Mouse (Mus musculus) stomach, embryonic 16.5 days (tissue): ENCODE data around the gene Nrxn3. TPM values are rescaled to one million over a fixed set of nuclear protein-coding genes. Genes with fewer than 3 reads are reported as not detected.
A peak's percentile ranks its signal among the peaks of the same experiment; 100 is the strongest.

ENCODE experiments used
- ATAC-seq: fragments of 200-750 bp; cut with Nextera tagmentation; 2 replicates; pipeline ENCODE4 v1.8.0; 2017; ENCODE audit warnings: moderate number of reproducible peaks, moderate TSS enrichment; ENCODE audit not compliant: insufficient read depth, low FRiP score
- H3K27ac ChIP-seq: fragments of 300-500 bp; sonication (generic); 2 replicates; pipeline ENCODE4 v1.5.1; 2014; ENCODE audit warnings: low read length
- H3K27me3 ChIP-seq: fragments of 300-500 bp; sonication (generic); 2 replicates; pipeline ENCODE4 v1.6.1; 2014; ENCODE audit warnings: low read length, control low read depth, mixed read lengths; ENCODE audit not compliant: control insufficient read depth, insufficient read depth
- H3K36me3 ChIP-seq: fragments of 300-500 bp; sonication (generic); 2 replicates; pipeline ENCODE4 v1.6.1; 2014; ENCODE audit warnings: low read length; ENCODE audit not compliant: control insufficient read depth, insufficient read depth
- H3K4me1 ChIP-seq: fragments of 300-500 bp; sonication (generic); 2 replicates; pipeline ENCODE4 v1.6.1; 2014; ENCODE audit warnings: low read length, control low read depth, mixed read lengths; ENCODE audit not compliant: control insufficient read depth, insufficient read depth
- H3K4me2 ChIP-seq: fragments of 300-500 bp; sonication (generic); 2 replicates; pipeline ENCODE4 v1.6.1; 2014; ENCODE audit warnings: low read depth, low read length, mixed read lengths
- H3K4me3 ChIP-seq: fragments of 300-500 bp; sonication (generic); replicated peaks from 2 replicates; pipeline ENCODE4 v1.5.1; 2014; ENCODE audit warnings: mild to moderate bottlenecking, low read length
- H3K9ac ChIP-seq: fragments of 300-500 bp; sonication (generic); 2 replicates; pipeline ENCODE4 v1.6.1; 2014; ENCODE audit warnings: low read length
- H3K9me3 ChIP-seq: fragments of 300-500 bp; sonication (generic); replicated peaks from 2 replicates; pipeline ENCODE4 v1.6.1; 2016; ENCODE audit warnings: low read length, control low read depth; ENCODE audit not compliant: control insufficient read depth
- WGBS: fragments of 180-500 bp; shearing (Covaris S2); extraction: QIAGEN DNeasy Blood & Tissue Kit; methylation state at CpG from one replicate; pipeline ENCODE4 v1.1.7; 2014; 5-methylcytosine and 5-hydroxymethylcytosine counted together
- polyA plus RNA-seq: library from polyadenylated mRNA; unstranded; fragments of >200 nt; fragmentation: Nextera tagmentation; extraction: Ambion mirVana; gene quantifications from 2 replicates; pipeline ENCODE4 v1.2.1, GENCODE M21; 2015

The Nrxn3 gene
- polyA plus RNA-seq, 1 experiment from 2014 or later = 2.2 TPM

DNA sequence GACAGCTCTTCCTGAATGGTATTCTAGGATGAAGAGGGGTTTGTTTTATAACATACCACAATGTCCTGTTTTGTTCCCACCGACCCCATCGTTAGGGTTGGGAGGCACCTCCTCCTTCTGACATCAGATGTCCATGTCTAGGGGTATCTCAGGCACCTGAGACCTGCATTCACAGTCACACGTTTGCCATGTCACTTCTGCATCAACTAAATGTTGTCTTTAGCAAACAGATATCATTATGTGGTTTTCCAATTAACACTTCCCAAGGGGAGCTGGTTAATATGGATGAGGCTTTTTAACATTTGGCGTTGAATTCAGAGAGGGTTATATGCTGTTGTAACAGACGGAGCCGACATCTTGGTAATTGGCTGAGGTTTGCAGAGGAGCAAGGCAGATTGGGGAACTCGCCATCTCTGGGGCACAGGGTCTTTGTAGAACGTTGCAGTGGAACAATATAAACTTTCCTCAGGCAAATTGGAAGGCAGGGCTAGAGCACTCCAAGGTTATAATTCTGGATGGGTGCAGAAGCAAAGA lies 412.2 kb downstream of the Nrxn3 start:
- no peak for ATAC-seq
- 71% methylated on average over 8 of the region's 8 CpGs for WGBS
- H3K4me1 ChIP-seq = no peaks in the 10 kb centered on the region

DNA sequence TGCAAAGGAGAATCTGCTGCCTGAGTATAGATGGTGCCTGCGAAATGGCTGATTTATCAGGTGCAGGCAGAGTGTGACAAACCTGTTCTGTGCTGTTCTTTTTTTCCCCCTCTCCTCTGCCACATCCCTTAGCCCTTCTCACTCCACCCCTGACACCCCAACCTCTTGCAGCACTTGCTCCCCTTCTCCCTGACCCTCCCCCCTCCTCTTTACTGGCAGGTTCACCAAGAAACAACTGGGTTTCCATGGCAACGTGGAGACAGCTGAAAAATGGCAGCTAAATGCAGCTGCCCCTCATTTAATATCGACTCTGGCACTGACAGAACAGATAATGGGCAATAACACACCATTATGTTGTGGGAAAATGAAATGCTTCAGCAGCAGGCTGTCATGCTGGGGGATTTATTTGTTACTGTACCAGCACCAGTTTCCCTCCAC lies 426.3 kb downstream of the Nrxn3 start:
- ATAC-seq = no peak
- Histone ChIP-seq H3K27me3 (no peaks in the 10 kb centered on the region), H3K4me2 (no peak overlapping the region), H3K36me3 (no peaks in the 10 kb centered on the region), H3K4me3 (no peak overlapping the region), H3K27ac (no peak overlapping the region), H3K9ac (no peak overlapping the region), H3K9me3 (no peaks in the 10 kb centered on the region), H3K4me1 (no peaks in the 10 kb centered on the region)
- 16% methylated on average over 3 of the region's 3 CpGs for WGBS

More for the DNA sequence above, 412.2 kb downstream of the Nrxn3 start:
- Histone ChIP-seq H3K9me3 (no peaks in the 10 kb centered on the region), H3K27ac (no peak overlapping the region), H3K9ac (no peak overlapping the region), H3K27me3 (no peaks in the 10 kb centered on the region), H3K4me2 (no peak overlapping the region), H3K36me3 (no peaks in the 10 kb centered on the region), H3K4me3 (no peak overlapping the region)

DNA sequence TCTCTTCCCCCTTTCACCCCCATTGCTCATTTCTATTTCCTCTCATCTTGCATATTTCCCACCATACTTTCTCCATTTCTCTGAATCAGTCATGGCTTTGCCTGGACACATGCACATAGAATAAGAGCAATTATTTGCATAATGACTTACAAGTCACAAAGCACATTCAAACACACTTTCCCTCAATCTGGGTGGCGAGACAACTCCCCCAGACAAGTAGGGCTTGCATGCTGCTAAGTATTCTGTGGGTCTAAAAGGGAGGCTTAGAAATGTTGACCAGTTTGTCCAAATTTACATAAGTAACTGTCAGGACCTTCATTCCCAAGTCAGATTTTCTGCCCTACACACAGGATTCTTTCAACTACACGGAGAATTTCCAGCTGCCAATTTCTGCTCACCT lies 426.8 kb downstream of the Nrxn3 start:
- no peaks in the 10 kb centered on the region for H3K27me3 ChIP-seq
- no peak overlapping the region for H3K4me3 ChIP-seq

DNA sequence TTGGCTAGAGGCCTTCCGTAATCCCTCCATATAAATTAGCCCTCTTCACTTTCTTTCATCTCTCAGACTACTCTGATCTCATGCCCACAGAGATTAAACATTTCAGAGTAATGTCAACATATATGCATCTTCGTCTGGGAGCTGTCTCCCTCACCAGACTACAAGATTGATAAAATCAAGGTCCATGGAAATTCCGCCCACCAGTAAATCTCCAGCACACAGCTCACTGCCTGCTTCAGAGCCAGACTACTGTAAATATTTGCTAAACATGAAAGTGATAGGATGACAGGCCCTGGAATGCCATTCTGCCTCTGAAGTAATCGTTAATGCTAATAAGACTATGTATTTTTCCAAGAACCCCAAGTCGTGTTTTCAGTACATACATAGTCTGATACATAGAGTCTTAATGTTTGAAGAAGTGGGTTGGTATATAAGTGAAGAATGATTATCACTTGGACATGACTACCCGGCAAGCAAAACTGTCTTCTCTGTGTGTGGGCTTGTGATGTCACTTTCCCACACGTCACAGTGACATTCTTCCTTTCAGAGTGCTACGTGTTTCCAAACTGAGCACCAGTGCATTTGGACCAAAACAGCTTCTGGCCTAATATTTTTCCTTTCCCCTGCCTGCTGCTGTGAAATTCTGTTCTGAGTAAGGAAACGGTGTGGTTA lies 433.5 kb downstream of the Nrxn3 start:
- H3K9me3 ChIP-seq = no peaks in the 10 kb centered on the region
- H3K9ac ChIP-seq = no peak overlapping the region
- H3K36me3 ChIP-seq = no peaks in the 10 kb centered on the region
- no peaks in the 10 kb centered on the region for H3K27me3 ChIP-seq
- ATAC-seq = peak; percentile 89
- H3K4me2 ChIP-seq = no peak overlapping the region
- H3K4me3 ChIP-seq = no peak overlapping the region
- peak overlapping the region; percentile 79 for H3K27ac ChIP-seq
- whole genome bisulfite sequencing = 33% methylated on average over 9 of the region's 9 CpGs
- peaks cover 6% of the 10 kb centered on the region for H3K4me1 ChIP-seq

More for the DNA sequence above, 426.8 kb downstream of the Nrxn3 start:
- WGBS = 33% methylated on average over 2 of the region's 2 CpGs
- H3K36me3 ChIP-seq = no peaks in the 10 kb centered on the region
- no peak overlapping the region for H3K9ac ChIP-seq
- no peak overlapping the region for H3K4me2 ChIP-seq
- no peak for ATAC-seq
- H3K4me1 ChIP-seq = no peaks in the 10 kb centered on the region
- H3K27ac ChIP-seq = no peak overlapping the region
- no peaks in the 10 kb centered on the region for H3K9me3 ChIP-seq

DNA sequence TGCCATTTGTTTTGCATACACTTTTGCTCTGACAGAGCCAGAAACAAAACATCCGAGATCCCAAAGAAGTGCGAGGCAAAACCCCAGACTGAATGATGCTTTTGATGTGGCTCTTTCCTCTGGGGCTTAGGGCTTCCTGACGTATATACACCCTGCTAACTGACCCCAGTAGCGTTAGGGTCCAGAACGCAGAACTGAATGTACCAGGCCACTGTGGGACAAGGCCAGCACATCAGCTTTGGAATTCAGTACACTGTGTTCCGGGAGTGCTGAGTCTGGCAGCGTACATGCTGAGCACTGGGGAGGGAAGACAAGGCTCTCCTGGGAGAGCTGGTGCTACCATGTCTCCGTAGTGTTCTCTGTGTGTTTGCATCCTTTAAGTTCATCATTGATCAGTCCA lies 436.7 kb downstream of the Nrxn3 start:
- Histone ChIP-seq H3K27ac (no peak overlapping the region), H3K4me1 (peaks cover 6% of the 10 kb centered on the region), H3K27me3 (no peaks in the 10 kb centered on the region), H3K36me3 (no peaks in the 10 kb centered on the region), H3K9ac (no peak overlapping the region), H3K9me3 (no peaks in the 10 kb centered on the region), H3K4me2 (no peak overlapping the region), H3K4me3 (no peak overlapping the region)
- no peak for ATAC-seq
- WGBS = 66% methylated on average over 8 of the region's 8 CpGs

DNA sequence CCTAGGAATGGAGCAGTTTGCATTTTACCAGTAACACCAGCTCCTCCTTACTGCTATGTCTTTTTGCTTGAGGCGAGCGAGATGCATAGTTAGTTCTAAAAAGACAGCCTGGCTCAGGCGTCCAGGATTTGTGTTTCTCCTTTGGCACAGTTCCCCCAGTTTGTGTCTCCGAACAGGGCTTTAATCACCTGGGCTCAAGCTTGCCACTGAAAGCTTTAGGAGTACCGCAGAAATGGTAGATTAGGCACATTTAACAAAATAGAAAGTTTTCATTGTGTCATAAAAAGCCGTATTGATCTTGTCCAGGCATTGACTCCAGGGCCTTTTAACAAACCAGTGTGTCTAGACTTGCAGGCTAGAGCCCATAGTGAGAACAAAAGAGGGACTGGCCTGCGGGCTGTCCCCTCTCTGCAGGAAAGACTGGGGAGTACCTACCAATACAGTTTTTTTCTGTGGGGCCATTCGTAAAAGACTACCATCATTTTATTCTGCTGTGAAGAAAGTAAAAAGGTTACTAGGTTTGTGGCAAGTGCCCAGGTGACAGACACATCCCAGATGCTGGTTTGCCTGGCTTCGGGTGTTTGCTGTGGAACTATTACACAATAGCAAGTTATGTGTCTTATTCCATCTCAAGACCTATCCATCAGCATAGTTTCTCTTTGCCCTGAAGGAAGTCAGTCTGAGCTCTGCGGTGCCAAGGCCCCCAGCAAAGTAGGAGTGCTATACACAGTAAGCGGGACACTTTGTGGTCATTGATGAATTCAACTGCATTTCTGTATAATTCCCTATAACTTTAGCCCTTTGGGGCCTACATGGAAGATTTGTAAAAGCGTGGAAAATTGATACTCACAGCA lies 451.9 kb downstream of the Nrxn3 start:
- Histone ChIP-seq H3K4me1 (no peaks in the 10 kb centered on the region; the same call in 1 of the 2 replicates), H3K4me2 (no peak overlapping the region), H3K36me3 (no peaks in the 10 kb centered on the region), H3K9ac (no peak overlapping the region), H3K27ac (no peak overlapping the region), H3K27me3 (no peaks in the 10 kb centered on the region), H3K4me3 (no peak overlapping the region), H3K9me3 (no peaks in the 10 kb centered on the region)
- no peak for ATAC-seq
- WGBS = 49% methylated on average over 12 of the region's 12 CpGs

DNA sequence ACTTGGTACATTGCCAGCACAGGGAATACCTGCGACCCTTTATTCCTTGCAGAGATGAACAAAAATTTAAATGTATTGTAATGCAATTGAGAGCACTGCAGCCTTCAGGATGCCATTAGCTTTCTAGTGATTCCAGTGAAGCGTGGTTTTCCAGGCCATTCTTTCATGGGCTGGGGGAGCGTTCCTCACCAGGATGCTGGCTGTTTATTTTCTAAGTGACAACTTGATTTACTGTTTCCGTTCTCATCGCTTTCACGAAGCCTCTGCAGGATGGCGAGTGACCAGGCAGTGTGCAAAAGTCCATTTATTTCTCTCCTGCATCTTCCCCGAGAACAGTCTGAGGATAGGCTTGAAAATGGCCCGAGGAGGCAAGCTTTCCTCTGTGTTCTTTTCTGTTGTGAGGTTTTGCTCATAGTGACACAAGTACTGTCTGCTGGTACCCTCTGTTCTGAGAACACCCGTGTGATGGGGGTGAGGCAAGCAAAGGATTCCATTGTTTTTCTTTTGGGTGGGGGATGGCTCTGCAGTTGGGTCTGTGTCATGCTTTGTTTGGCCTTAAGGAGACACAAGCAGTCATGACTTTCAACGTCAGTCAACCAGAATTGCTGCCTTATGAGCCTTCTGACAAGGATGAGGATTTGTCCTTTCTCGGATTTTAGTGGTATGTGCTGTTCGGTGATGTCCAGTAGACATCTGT lies 457.4 kb downstream of the Nrxn3 start:
- H3K9ac ChIP-seq = no peak overlapping the region
- no peaks in the 10 kb centered on the region for H3K36me3 ChIP-seq
- H3K27ac ChIP-seq = no peak overlapping the region
- no peaks in the 10 kb centered on the region for H3K9me3 ChIP-seq
- H3K4me1 ChIP-seq = peaks cover 7% of the 10 kb centered on the region; the same call in 1 of the 2 replicates
- WGBS = 42% methylated on average over 13 of the region's 13 CpGs
- no peaks in the 10 kb centered on the region for H3K27me3 ChIP-seq
- H3K4me2 ChIP-seq = no peak overlapping the region
- H3K4me3 ChIP-seq = no peak overlapping the region
- ATAC-seq = no peak

DNA sequence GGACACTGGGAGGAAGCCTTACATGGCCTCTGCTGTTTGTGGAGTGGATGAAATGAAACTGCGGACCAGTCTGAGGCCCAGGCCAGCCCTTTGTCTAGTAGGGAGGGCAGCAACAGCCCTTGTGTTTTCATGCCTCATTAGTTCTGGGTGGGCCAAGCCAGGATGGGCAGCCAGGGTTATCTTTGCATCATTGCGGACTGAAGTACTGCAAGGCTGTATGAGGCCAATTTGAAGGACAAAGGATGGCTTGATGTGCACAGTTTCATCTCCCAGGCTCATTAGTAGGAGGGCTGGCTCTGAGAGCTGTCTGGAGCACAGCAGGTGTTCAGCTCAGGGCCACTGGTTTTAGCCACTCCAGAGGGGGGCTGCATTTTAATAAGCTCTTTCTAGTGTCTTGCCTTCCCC lies 458.5 kb downstream of the Nrxn3 start:
- H3K4me3 ChIP-seq = no peak overlapping the region
- WGBS = 56% methylated on average over 2 of the region's 2 CpGs
- H3K4me2 ChIP-seq = no peak overlapping the region
- ATAC-seq = no peak
- H3K9me3 ChIP-seq = no peaks in the 10 kb centered on the region
- no peak overlapping the region for H3K27ac ChIP-seq
- H3K27me3 ChIP-seq = no peaks in the 10 kb centered on the region
- no peak overlapping the region for H3K9ac ChIP-seq
- peaks cover 7% of the 10 kb centered on the region; the same call in 1 of the 2 replicates for H3K4me1 ChIP-seq
- H3K36me3 ChIP-seq = no peaks in the 10 kb centered on the region
